In genomic region chr17:25832436-25833290, GRCm38 (mm10) we compare ENCODE assay signal across 8 mouse cellular contexts. TPM values are rescaled to one million over a fixed set of nuclear protein-coding genes. Genes with fewer than 3 reads are reported as not detected.
DNase-seq lines count a peak whose midpoint lies in the region; ATAC-seq and TF ChIP-seq lines count a peak whose summit lies in the region.

No protein-coding gene starts in this region.

- peaks cover 6% of the 10 kb centered on the region for H3K4me1 ChIP-seq in cortical plate, adult 2 months (ENCODE audit: control insufficient read depth, insufficient read depth, low read length)

- H3K27ac ChIP-seq in cortical plate, adult 2 months (ENCODE audit: insufficient read depth, low read length), result peak overlapping the region; percentile 97

- peak; percentile 100 for DNase-seq in gastrocnemius, postnatal 10 days
- DNase-seq in left cerebral cortex, postnatal 10 days (ENCODE audit: extremely low spot score in 1 of 2, low spot score in 2 of 2), result peak; percentile 98 to 100
- peak; percentile 98 for DNase-seq in right cerebral cortex, postnatal 25 days
- peak; percentile 99 for DNase-seq in urinary bladder, postnatal 4 days (ENCODE audit: low spot score in 2 of 2)

- peak; percentile 95 for ATAC-seq in activated CD4-positive, CD25-positive, alpha-beta regulatory T cell, adult 4 months
- ATAC-seq in inflammation-experienced regulatory T-cells, adult 6 months, result peak; percentile 95
- peak; percentile 72 for ATAC-seq in megakaryocyte-erythroid progenitor cell, adult 5-6 weeks (replicated peaks; ENCODE audit: low FRiP score, low TSS enrichment, poor library complexity, severe bottlenecking)

- intact Hi-C loops in left cerebral cortex, postnatal 10 days (cut with DNase I), result no loop called here

- no peak for TF ChIP-seq CTCF in cortical plate, adult 2 months (IDR thresholded peaks at IDR 0.05; ENCODE audit: extremely low read depth, insufficient read depth, low read length)

- TF ChIP-seq POLR2A in cortical plate, adult 2 months (IDR thresholded peaks at IDR 0.05; ENCODE audit: extremely low read depth, insufficient read depth, low read length), result 0 out of 2 replicates have a peak, but pooled peaks have one; percentile 44

- peak overlapping the region; percentile 79 for H3K4me3 ChIP-seq in cortical plate, adult 2 months (ENCODE audit: insufficient read depth, low read length)

RNA-seq across cellular contexts. Expression of gene Stub1, which starts 0.5 kb away (rescaled TPM):
- 10 to 100 TPM; 68.3 to 85.7 TPM for polyA plus RNA-seq in activated CD4-positive, CD25-positive, alpha-beta regulatory T cell, adult 4 months (2017; shearing (Covaris generic))
- 284 and 299 TPM in 2 replicates for polyA plus RNA-seq in cortical plate, adult 2 months (2012; rRNA removed)
- total RNA-seq in gastrocnemius, postnatal 10 days (2021), result 10 to 100 TPM; 95.7 to 99.9 TPM
- 10 to 100 TPM; 60.7 to 79.7 (median 78.2) TPM for polyA plus RNA-seq in inflammation-experienced regulatory T-cells, adult 6 months (2017; shearing (Covaris generic))
- 100 to 1,000 TPM; 168 to 171 TPM for total RNA-seq in left cerebral cortex, postnatal 10 days (2021)
- total RNA-seq in megakaryocyte-erythroid progenitor cell, adult 5-6 weeks (2014; fragmentation: Nextera tagmentation), result 89.4 and 112 TPM in 2 replicates
- 77.6 and 77.7 TPM in 2 replicates for total RNA-seq in megakaryocyte-erythroid progenitor cell, adult 5-6 weeks (2017)

RNA-seq across cellular contexts. Expression of gene Jmjd8, which starts 4.0 kb away (rescaled TPM):
- polyA plus RNA-seq in activated CD4-positive, CD25-positive, alpha-beta regulatory T cell, adult 4 months (2017; shearing (Covaris generic)), result 10 to 100 TPM; 11.4 to 21.9 TPM
- polyA plus RNA-seq in cortical plate, adult 2 months (2012; rRNA removed), result 55.6 and 58.1 TPM in 2 replicates
- 10 to 100 TPM; 22.1 to 25.8 TPM for total RNA-seq in gastrocnemius, postnatal 10 days (2021)
- 10 to 100 TPM; 12.5 to 26.2 (median 23.9) TPM for polyA plus RNA-seq in inflammation-experienced regulatory T-cells, adult 6 months (2017; shearing (Covaris generic))
- 10 to 100 TPM; 59.9 to 61.5 TPM for total RNA-seq in left cerebral cortex, postnatal 10 days (2021)
- total RNA-seq in megakaryocyte-erythroid progenitor cell, adult 5-6 weeks (2014; fragmentation: Nextera tagmentation), result 20.1 and 31.7 TPM in 2 replicates
- 19.5 and 21.5 TPM in 2 replicates for total RNA-seq in megakaryocyte-erythroid progenitor cell, adult 5-6 weeks (2017)

RNA-seq across cellular contexts. Expression of gene Rhbdl1, which starts 4.4 kb away (rescaled TPM):
- polyA plus RNA-seq in activated CD4-positive, CD25-positive, alpha-beta regulatory T cell, adult 4 months (2017; shearing (Covaris generic)), result 1 to 10 TPM in 1 of 2 experiments, not detected in 1; 1.1 TPM
- 109 and 118 TPM in 2 replicates for polyA plus RNA-seq in cortical plate, adult 2 months (2012; rRNA removed)
- total RNA-seq in gastrocnemius, postnatal 10 days (2021), result 10 to 100 TPM in 1 of 2 experiments, 1 to 10 TPM in 1; 9.8 to 10.9 TPM
- polyA plus RNA-seq in inflammation-experienced regulatory T-cells, adult 6 months (2017; shearing (Covaris generic)), result 1 to 10 TPM in 1 of 3 experiments, not detected in 2; 1.7 TPM
- 10 to 100 TPM; 84.5 to 94.2 TPM for total RNA-seq in left cerebral cortex, postnatal 10 days (2021)
- total RNA-seq in megakaryocyte-erythroid progenitor cell, adult 5-6 weeks (2014; fragmentation: Nextera tagmentation), result 0.50 and 2.0 TPM in 2 replicates
- 0.30 and 0.47 TPM in 2 replicates for total RNA-seq in megakaryocyte-erythroid progenitor cell, adult 5-6 weeks (2017)

RNA-seq across cellular contexts. Expression of gene Gm20683, which starts 8.9 kb away (rescaled TPM):
- 1 to 10 TPM in 1 of 2 experiments, not detected in 1; 1.1 TPM for polyA plus RNA-seq in activated CD4-positive, CD25-positive, alpha-beta regulatory T cell, adult 4 months (2017; shearing (Covaris generic))
- 40.8 and 45.0 TPM in 2 replicates for polyA plus RNA-seq in cortical plate, adult 2 months (2012; rRNA removed)
- 1 to 10 TPM; 5.8 to 7.3 TPM for total RNA-seq in gastrocnemius, postnatal 10 days (2021)
- polyA plus RNA-seq in inflammation-experienced regulatory T-cells, adult 6 months (2017; shearing (Covaris generic)), result 1 to 10 TPM in 1 of 3 experiments, under 1 TPM in 2; 0.26 to 1.1 (median 0.67) TPM
- 10 to 100 TPM; 28.7 to 29.9 TPM for total RNA-seq in left cerebral cortex, postnatal 10 days (2021)
- total RNA-seq in megakaryocyte-erythroid progenitor cell, adult 5-6 weeks (2014; fragmentation: Nextera tagmentation), result 1.7 and 6.4 TPM in 2 replicates
- not detected in 2 replicates for total RNA-seq in megakaryocyte-erythroid progenitor cell, adult 5-6 weeks (2017)

RNA-seq across cellular contexts. Expression of gene Wdr24, which starts 9.2 kb away (rescaled TPM):
- 10 to 100 TPM; 11.9 to 17.9 TPM for polyA plus RNA-seq in activated CD4-positive, CD25-positive, alpha-beta regulatory T cell, adult 4 months (2017; shearing (Covaris generic))
- 36.4 and 40.0 TPM in 2 replicates for polyA plus RNA-seq in cortical plate, adult 2 months (2012; rRNA removed)
- total RNA-seq in gastrocnemius, postnatal 10 days (2021), result 10 to 100 TPM in 1 of 2 experiments, 1 to 10 TPM in 1; 10.0 to 10.8 TPM
- 10 to 100 TPM; 13.8 to 23.4 (median 19.3) TPM for polyA plus RNA-seq in inflammation-experienced regulatory T-cells, adult 6 months (2017; shearing (Covaris generic))
- total RNA-seq in left cerebral cortex, postnatal 10 days (2021), result 10 to 100 TPM; 20.4 to 24.6 TPM
- total RNA-seq in megakaryocyte-erythroid progenitor cell, adult 5-6 weeks (2014; fragmentation: Nextera tagmentation), result 16.6 and 33.3 TPM in 2 replicates
- 15.5 and 17.2 TPM in 2 replicates for total RNA-seq in megakaryocyte-erythroid progenitor cell, adult 5-6 weeks (2017)

Comparison
In these comparisons a context has a peak if more than half of its experiments do, and no peak if none do; other contexts are left out.
1. Peak in every context shown above with its lines: DNase-seq, ATAC-seq, H3K4me3 ChIP-seq and H3K27ac ChIP-seq.